Mouse (Mus musculus): ENCODE results near the gene Arhgef28. TPM values are rescaled to one million over a fixed set of nuclear protein-coding genes. Genes with fewer than 3 reads are reported as not detected.
A peak's percentile ranks its signal among the peaks of the same experiment; 100 is the strongest.
"Not testable (repeated sequence)": the region's sequence is repeated elsewhere in the genome, so short reads cannot be mapped to it uniquely, and the experiment has no call there.

Gene Arhgef28
- polyA plus RNA-seq, 1 experiment from 2014 or later = 26.1 TPM

DNA sequence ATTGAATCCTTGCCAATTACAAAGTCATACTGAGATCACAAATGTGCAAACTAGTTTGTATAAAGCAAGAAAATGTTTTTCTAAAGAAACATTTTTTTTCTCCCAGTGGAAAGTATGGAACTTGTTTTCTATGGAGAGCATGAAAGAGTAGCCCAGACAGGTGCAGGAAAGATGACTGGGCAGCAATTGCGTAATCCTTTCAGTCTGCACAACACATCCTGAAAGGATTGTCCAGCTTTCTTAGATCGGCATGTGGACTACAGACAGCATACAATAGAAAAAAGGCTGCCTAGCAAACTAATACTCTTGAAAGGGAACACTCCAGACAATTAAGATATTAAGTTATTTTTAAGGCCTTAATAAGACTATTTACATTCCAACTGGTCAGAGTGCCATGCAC, 95.2 kb downstream of the Arhgef28 start:
- WGBS = 78% methylated on average over 2 of the region's 2 CpGs
- H3K36me3 ChIP-seq (replicated peaks; ENCODE audit: control insufficient read depth, insufficient read depth) = no peaks in the 10 kb centered on the region

GRCm38 (mm10) chr13:98108481-98108880, 97.8 kb downstream of the Arhgef28 start:
- WGBS = 91% methylated on average over 3 of the region's 3 CpGs
- not testable (repeated sequence) for DNase-seq (ENCODE audit: low spot score); H3K4me3 ChIP-seq (replicated peaks; ENCODE audit: low read length); H3K9me3 ChIP-seq (ENCODE audit: control insufficient read depth, low read length); H3K27me3 ChIP-seq (ENCODE audit: control insufficient read depth, insufficient read depth, low read length); H3K9ac ChIP-seq; H3K4me2 ChIP-seq (replicated peaks); H3K4me1 ChIP-seq (replicated peaks; ENCODE audit: control insufficient read depth, insufficient read depth, low read length); ATAC-seq (ENCODE audit: low FRiP score); H3K27ac ChIP-seq; H3K36me3 ChIP-seq (replicated peaks; ENCODE audit: control insufficient read depth, insufficient read depth)

More for the DNA sequence above, 95.2 kb downstream of the Arhgef28 start:
- no peaks in the 10 kb centered on the region for H3K4me1 ChIP-seq (replicated peaks; ENCODE audit: control insufficient read depth, insufficient read depth, low read length)
- H3K9ac ChIP-seq = no peak overlapping the region
- no peak overlapping the region for H3K27ac ChIP-seq
- H3K27me3 ChIP-seq (ENCODE audit: control insufficient read depth, insufficient read depth, low read length) = no peaks in the 10 kb centered on the region
- DNase-seq (ENCODE audit: low spot score) (no peak), ATAC-seq (ENCODE audit: low FRiP score) (no peak)
- no peak overlapping the region for H3K4me3 ChIP-seq (replicated peaks; ENCODE audit: low read length)
- no peak overlapping the region for H3K4me2 ChIP-seq (replicated peaks)
- H3K9me3 ChIP-seq (ENCODE audit: control insufficient read depth, low read length) = no peaks in the 10 kb centered on the region

GRCm38 (mm10) chr13:98107621-98108020, 98.6 kb downstream of the Arhgef28 start:
- no peaks in the 10 kb centered on the region for H3K4me1 ChIP-seq (replicated peaks; ENCODE audit: control insufficient read depth, insufficient read depth, low read length)
- H3K27me3 ChIP-seq (ENCODE audit: control insufficient read depth, insufficient read depth, low read length) = no peaks in the 10 kb centered on the region
- H3K4me2 ChIP-seq (replicated peaks) = no peak overlapping the region
- H3K9ac ChIP-seq = no peak overlapping the region
- H3K4me3 ChIP-seq (replicated peaks; ENCODE audit: low read length) = no peak overlapping the region
- H3K27ac ChIP-seq = no peak overlapping the region
- no peaks in the 10 kb centered on the region for H3K36me3 ChIP-seq (replicated peaks; ENCODE audit: control insufficient read depth, insufficient read depth)
- ATAC-seq (ENCODE audit: low FRiP score) = no peak
- no peaks in the 10 kb centered on the region for H3K9me3 ChIP-seq (ENCODE audit: control insufficient read depth, low read length)
- DNase-seq (ENCODE audit: low spot score) = no peak
- 89% methylated on average over 2 of the region's 2 CpGs for WGBS

DNA sequence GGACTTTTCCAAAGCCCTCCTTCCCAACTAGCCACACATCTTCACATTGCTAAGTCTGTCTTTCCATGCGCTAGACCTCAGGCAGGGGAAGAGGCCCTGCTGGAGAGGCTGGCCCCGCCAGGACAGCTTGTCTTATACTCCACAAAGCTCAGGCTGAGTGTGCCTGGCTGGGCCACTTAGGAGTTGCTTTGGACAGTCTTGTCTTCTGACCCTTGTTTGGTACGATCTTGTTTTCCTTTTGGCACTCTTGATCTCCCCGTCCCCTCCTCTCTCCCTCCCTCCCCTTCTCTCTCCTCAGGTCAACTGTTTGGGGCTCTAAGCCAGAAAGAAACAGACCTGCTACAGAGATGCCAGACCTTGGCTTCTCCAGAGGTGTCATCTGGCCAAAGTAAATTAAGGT, 110.3 kb downstream of the Arhgef28 start:
- no peak for ATAC-seq (ENCODE audit: low FRiP score)
- H3K27ac ChIP-seq = no peak overlapping the region
- no peaks in the 10 kb centered on the region for H3K4me1 ChIP-seq (replicated peaks; ENCODE audit: control insufficient read depth, insufficient read depth, low read length)
- H3K9ac ChIP-seq = no peak overlapping the region
- H3K4me2 ChIP-seq (replicated peaks) = no peak overlapping the region
- WGBS = 76% methylated on average over 4 of the region's 4 CpGs
- H3K4me3 ChIP-seq (replicated peaks; ENCODE audit: low read length) = no peak overlapping the region
- no peak for DNase-seq (ENCODE audit: low spot score)
- no peaks in the 10 kb centered on the region for H3K36me3 ChIP-seq (replicated peaks; ENCODE audit: control insufficient read depth, insufficient read depth)
- H3K9me3 ChIP-seq (ENCODE audit: control insufficient read depth, low read length) = no peaks in the 10 kb centered on the region
- H3K27me3 ChIP-seq (ENCODE audit: control insufficient read depth, insufficient read depth, low read length) = no peaks in the 10 kb centered on the region

GRCm38 (mm10) chr13:98094332-98094731, 111.9 kb downstream of the Arhgef28 start:
- H3K36me3 ChIP-seq (replicated peaks; ENCODE audit: control insufficient read depth, insufficient read depth) = no peaks in the 10 kb centered on the region
- H3K9me3 ChIP-seq (ENCODE audit: control insufficient read depth, low read length) = no peaks in the 10 kb centered on the region
- H3K27me3 ChIP-seq (ENCODE audit: control insufficient read depth, insufficient read depth, low read length) = no peaks in the 10 kb centered on the region
- no peaks in the 10 kb centered on the region for H3K4me1 ChIP-seq (replicated peaks; ENCODE audit: control insufficient read depth, insufficient read depth, low read length)
- DNase-seq (ENCODE audit: low spot score) (no peak), ATAC-seq (ENCODE audit: low FRiP score) (no peak)
- no peak overlapping the region for H3K27ac ChIP-seq
- no peak overlapping the region for H3K4me3 ChIP-seq (replicated peaks; ENCODE audit: low read length)
- no peak overlapping the region for H3K4me2 ChIP-seq (replicated peaks)
- 76% methylated on average over 3 of the region's 3 CpGs for WGBS
- no peak overlapping the region for H3K9ac ChIP-seq

DNA sequence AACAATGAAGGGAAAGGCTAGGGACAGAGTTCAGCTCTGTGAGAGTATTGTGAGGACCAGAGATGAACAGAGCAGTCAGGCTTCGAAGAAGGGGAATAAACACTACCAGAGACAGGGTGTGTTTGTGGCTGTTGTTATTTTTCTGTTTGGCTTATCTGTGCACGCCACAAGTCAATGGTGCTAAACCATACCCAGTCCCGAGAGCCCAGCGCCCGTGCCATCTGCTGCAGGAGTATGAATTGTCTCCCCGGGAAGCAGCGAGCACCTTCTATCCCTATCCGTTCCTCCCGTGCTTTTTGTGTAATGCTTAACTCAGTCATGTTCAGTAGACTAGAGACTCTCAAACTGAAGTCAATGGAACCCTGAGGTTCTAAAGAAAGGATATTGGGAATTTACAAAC, 112.8 kb downstream of the Arhgef28 start:
- H3K9me3 ChIP-seq (ENCODE audit: control insufficient read depth, low read length) = no peaks in the 10 kb centered on the region
- H3K27ac ChIP-seq = 0 out of 2 replicates have a peak overlapping the region, but pooled peaks have one; percentile 48
- no peak for ATAC-seq (ENCODE audit: low FRiP score)
- 58% methylated on average over 9 of the region's 9 CpGs for WGBS
- no peaks in the 10 kb centered on the region for H3K36me3 ChIP-seq (replicated peaks; ENCODE audit: control insufficient read depth, insufficient read depth)
- H3K27me3 ChIP-seq (ENCODE audit: control insufficient read depth, insufficient read depth, low read length) = no peaks in the 10 kb centered on the region
- H3K4me1 ChIP-seq (replicated peaks; ENCODE audit: control insufficient read depth, insufficient read depth, low read length) = no peaks in the 10 kb centered on the region
- H3K4me3 ChIP-seq (replicated peaks; ENCODE audit: low read length) = no peak overlapping the region
- H3K9ac ChIP-seq = 0 out of 2 replicates have a peak overlapping the region, but pooled peaks have one; percentile 11
- DNase-seq (ENCODE audit: low spot score) = no peak
- no peak overlapping the region for H3K4me2 ChIP-seq (replicated peaks)

DNA sequence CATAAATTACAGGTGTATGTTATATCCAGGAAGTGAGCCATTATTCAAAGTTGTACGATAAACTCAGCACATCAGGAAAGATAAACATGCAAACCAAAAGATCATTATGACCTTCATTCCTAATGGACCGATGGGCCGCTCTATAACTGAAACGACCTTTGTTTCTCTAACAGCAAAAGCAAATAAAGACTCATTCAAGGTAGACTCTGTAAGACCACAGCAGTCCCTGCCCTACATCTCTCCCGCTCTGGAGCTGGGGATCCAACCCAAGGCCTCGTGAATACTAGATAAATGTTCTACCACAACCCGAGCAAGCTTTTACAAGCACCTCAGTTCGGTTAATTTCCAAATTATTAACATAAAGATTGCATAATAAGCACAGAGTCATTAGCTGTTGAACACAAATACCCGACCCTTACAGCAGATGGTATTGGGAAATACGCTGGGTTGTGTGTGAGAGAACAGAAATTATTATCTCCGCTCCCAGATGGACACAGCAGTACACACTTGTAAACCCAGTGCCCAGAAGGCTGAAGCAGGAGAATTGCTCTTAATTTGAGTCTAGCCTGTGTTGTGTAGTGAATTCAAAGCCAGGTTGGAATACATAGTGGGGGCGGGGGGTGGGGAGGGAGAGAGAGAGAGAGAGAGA, 113.8 kb downstream of the Arhgef28 start:
- Histone ChIP-seq H3K4me2 (replicated peaks) (no peak overlapping the region), H3K27ac (no peak overlapping the region), H3K9me3 (ENCODE audit: control insufficient read depth, low read length) (no peaks in the 10 kb centered on the region), H3K4me3 (replicated peaks; ENCODE audit: low read length) (no peak overlapping the region), H3K36me3 (replicated peaks; ENCODE audit: control insufficient read depth, insufficient read depth) (no peaks in the 10 kb centered on the region), H3K9ac (no peak overlapping the region), H3K4me1 (replicated peaks; ENCODE audit: control insufficient read depth, insufficient read depth, low read length) (no peaks in the 10 kb centered on the region), H3K27me3 (ENCODE audit: control insufficient read depth, insufficient read depth, low read length) (no peaks in the 10 kb centered on the region)
- no peak for DNase-seq (ENCODE audit: low spot score)
- 93% methylated on average over 12 of the region's 12 CpGs for WGBS
- ATAC-seq (ENCODE audit: low FRiP score) = no peak

DNA sequence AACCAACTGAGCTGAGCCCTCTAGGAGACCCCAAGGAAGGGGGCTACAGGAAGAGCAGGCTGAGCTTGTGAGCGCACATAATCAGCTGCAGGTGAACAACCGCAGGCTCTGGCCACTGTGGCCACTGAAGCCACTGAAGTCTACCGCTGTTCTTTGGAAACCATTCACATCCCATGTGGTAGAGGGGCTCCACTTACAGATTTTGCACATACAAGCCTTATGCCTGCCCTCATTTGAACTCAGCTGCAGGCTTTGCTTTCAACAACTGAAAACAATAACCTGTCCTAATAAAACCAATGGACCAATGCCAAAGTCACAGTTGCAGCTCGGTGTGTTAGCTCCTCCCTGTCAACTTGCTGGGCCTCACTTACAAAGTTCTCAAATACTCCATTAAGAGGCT, 126.6 kb downstream of the Arhgef28 start:
- no peak overlapping the region for H3K27ac ChIP-seq
- H3K4me1 ChIP-seq (replicated peaks; ENCODE audit: control insufficient read depth, insufficient read depth, low read length) = no peaks in the 10 kb centered on the region
- ATAC-seq (ENCODE audit: low FRiP score) = no peak
- H3K9ac ChIP-seq = no peak overlapping the region
- no peaks in the 10 kb centered on the region for H3K36me3 ChIP-seq (replicated peaks; ENCODE audit: control insufficient read depth, insufficient read depth)
- DNase-seq (ENCODE audit: low spot score) = no peak
- H3K4me2 ChIP-seq (replicated peaks) = no peak overlapping the region
- no peak overlapping the region for H3K4me3 ChIP-seq (replicated peaks; ENCODE audit: low read length)
- 83% methylated on average over 4 of the region's 4 CpGs for WGBS
- H3K27me3 ChIP-seq (ENCODE audit: control insufficient read depth, insufficient read depth, low read length) = no peaks in the 10 kb centered on the region
- no peaks in the 10 kb centered on the region for H3K9me3 ChIP-seq (ENCODE audit: control insufficient read depth, low read length)

DNA sequence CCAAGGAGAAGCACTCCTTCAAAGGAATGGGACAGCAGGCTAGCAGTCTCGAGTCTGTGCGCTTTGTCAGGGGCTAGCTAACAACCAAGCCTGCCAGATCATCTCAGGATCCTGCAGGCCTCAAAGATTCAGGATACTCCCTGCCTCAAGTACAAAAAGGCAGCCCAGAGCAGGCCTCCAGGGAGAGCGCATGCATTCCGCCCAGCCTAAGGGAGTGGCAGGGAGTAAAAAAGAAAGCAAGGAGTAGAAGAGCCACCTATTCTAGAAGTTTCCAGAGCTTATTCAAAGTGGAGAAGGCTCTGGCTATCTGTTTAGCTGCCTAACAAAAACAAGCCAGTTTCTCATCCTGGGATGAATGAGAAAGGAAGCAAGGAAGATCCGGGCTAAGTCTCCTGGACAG, 128.0 kb downstream of the Arhgef28 start:
- no peak for DNase-seq (ENCODE audit: low spot score)
- WGBS = 88% methylated on average over 5 of the region's 5 CpGs

GRCm38 (mm10) chr13:98077216-98077615, 129.0 kb downstream of the Arhgef28 start:
- H3K36me3 ChIP-seq (replicated peaks; ENCODE audit: control insufficient read depth, insufficient read depth) = no peaks in the 10 kb centered on the region
- no peak overlapping the region for H3K4me3 ChIP-seq (replicated peaks; ENCODE audit: low read length)
- no peaks in the 10 kb centered on the region for H3K27me3 ChIP-seq (ENCODE audit: control insufficient read depth, insufficient read depth, low read length)
- H3K4me2 ChIP-seq (replicated peaks) = no peak overlapping the region
- no peak overlapping the region for H3K27ac ChIP-seq
- DNase-seq (ENCODE audit: low spot score) = no peak
- H3K9ac ChIP-seq = no peak overlapping the region
- no peaks in the 10 kb centered on the region for H3K4me1 ChIP-seq (replicated peaks; ENCODE audit: control insufficient read depth, insufficient read depth, low read length)
- WGBS = 89% methylated on average over 12 of the region's 12 CpGs
- no peak for ATAC-seq (ENCODE audit: low FRiP score)
- H3K9me3 ChIP-seq (ENCODE audit: control insufficient read depth, low read length) = no peaks in the 10 kb centered on the region

More for the DNA sequence above, 128.0 kb downstream of the Arhgef28 start:
- Histone ChIP-seq H3K4me1 (replicated peaks; ENCODE audit: control insufficient read depth, insufficient read depth, low read length) (no peaks in the 10 kb centered on the region), H3K9ac (no peak overlapping the region), H3K27ac (no peak overlapping the region), H3K4me3 (replicated peaks; ENCODE audit: low read length) (no peak overlapping the region), H3K27me3 (ENCODE audit: control insufficient read depth, insufficient read depth, low read length) (no peaks in the 10 kb centered on the region), H3K9me3 (ENCODE audit: control insufficient read depth, low read length) (no peaks in the 10 kb centered on the region), H3K4me2 (replicated peaks) (no peak overlapping the region), H3K36me3 (replicated peaks; ENCODE audit: control insufficient read depth, insufficient read depth) (no peaks in the 10 kb centered on the region)
- ATAC-seq (ENCODE audit: low FRiP score) = no peak

Measured in hindbrain, embryonic 14.5 days (tissue).